Comparison of ENCODE assay signal across 9 mouse cellular contexts in genomic region chr7:58749904-58750612, GRCm38 (mm10).
DNase-seq lines count a peak whose midpoint lies in the region; ATAC-seq and TF ChIP-seq lines count a peak whose summit lies in the region.
"Had no signal": no experiment of that assay in that cellular context is flagged by ENCODE, and none has a peak within 500 bp of the region (broad histone marks: within the 10 kb centered on the region; RNA-seq: fewer than 3 reads in every experiment).

No protein-coding gene starts in this region.

- H3K4me1 ChIP-seq in heart, embryonic 16.5 days (ENCODE audit: control insufficient read depth, insufficient read depth, low read length) = no peaks in the 10 kb centered on the region; the same call in 1 of the 2 replicates
- no peaks in the 10 kb centered on the region for H3K4me1 ChIP-seq in forebrain, embryonic 12.5 days
- H3K4me1 ChIP-seq: liver, embryonic 15.5 days had no signal

- ATAC-seq in heart, embryonic 16.5 days (replicated peaks; ENCODE audit: extremely low read depth, insufficient read depth, low FRiP score) = peak; percentile 46; the same call in 1 of the 2 replicates
- ATAC-seq in forebrain, embryonic 12.5 days (ENCODE audit: low FRiP score) = no peak

- H3K36me3 ChIP-seq in heart, embryonic 16.5 days (ENCODE audit: control insufficient read depth, insufficient read depth) = no peaks in the 10 kb centered on the region
- no peaks in the 10 kb centered on the region for H3K36me3 ChIP-seq in forebrain, embryonic 12.5 days (replicated peaks)
- H3K36me3 ChIP-seq: liver, embryonic 15.5 days had no signal

- no peak overlapping the region for H3K9ac ChIP-seq in heart, embryonic 16.5 days (ENCODE audit: low read length)
- no peak overlapping the region for H3K9ac ChIP-seq in forebrain, embryonic 12.5 days
- H3K9ac ChIP-seq: liver, embryonic 15.5 days had no signal

- no peak overlapping the region for H3K4me2 ChIP-seq in heart, embryonic 16.5 days (ENCODE audit: low read depth, low read length)
- H3K4me2 ChIP-seq in forebrain, embryonic 12.5 days = no peak overlapping the region
- H3K4me2 ChIP-seq: liver, embryonic 15.5 days had no signal

- intact Hi-C loops in heart, postnatal 14 days (cut with DNase I) = loop anchor here (10.0 kb wide), 1 partner anchor 165 kb away; no protein-coding TSS in a partner anchor

- WGBS in heart, embryonic 16.5 days = 66% methylated on average over 6 of the region's 6 CpGs
- 89% methylated on average over 6 of the region's 6 CpGs for WGBS in forebrain, embryonic 12.5 days

- H3K9me3 ChIP-seq in heart, embryonic 16.5 days (replicated peaks; ENCODE audit: control insufficient read depth, low read length) = no peaks in the 10 kb centered on the region
- H3K9me3 ChIP-seq in forebrain, embryonic 12.5 days = no peaks in the 10 kb centered on the region
- H3K9me3 ChIP-seq: liver, embryonic 15.5 days had no signal

- TF ChIP-seq POLR2A in brain, embryonic 14.5 days (IDR thresholded peaks at IDR 0.05; ENCODE audit: borderline replicate concordance, extremely low read depth, insufficient read depth, insufficient read length, poor library complexity, severe bottlenecking) = no peak

- H3K4me3 ChIP-seq in heart, embryonic 16.5 days (ENCODE audit: low read length) = no peak overlapping the region
- no peak overlapping the region for H3K4me3 ChIP-seq in forebrain, embryonic 12.5 days (replicated peaks)
- H3K4me3 ChIP-seq: liver, embryonic 15.5 days had no signal

- H3K27me3 ChIP-seq in heart, embryonic 16.5 days (ENCODE audit: control insufficient read depth, insufficient read depth, low read length) = no peaks in the 10 kb centered on the region
- H3K27me3 ChIP-seq in forebrain, embryonic 12.5 days = no peaks in the 10 kb centered on the region
- H3K27me3 ChIP-seq: liver, embryonic 15.5 days had no signal

- no peak for DNase-seq in heart, postnatal 14 days
- peak; percentile 90 for DNase-seq in CD4-positive helper T cell, adult 2 months (ENCODE audit: low read depth, low spot score)
- DNase-seq in brain, embryonic 14.5 days (ENCODE audit: low read depth) = peak; percentile 32
- DNase-seq in naive thymus-derived CD4-positive, alpha-beta T cell, adult 2 months (ENCODE audit: low read depth) = peak; percentile 89
- no peak for DNase-seq in retina, postnatal 1 day
- no peak for DNase-seq in layer of hippocampus, adult 18-20 months (ENCODE audit: low spot score in 2 of 2)

- TF ChIP-seq CTCF in brain, embryonic 14.5 days (IDR thresholded peaks at IDR 0.05; ENCODE audit: borderline replicate concordance, extremely low read depth, insufficient read depth, insufficient read length) = no peak

- no peak overlapping the region for H3K27ac ChIP-seq in heart, embryonic 16.5 days (ENCODE audit: low read length)
- H3K27ac ChIP-seq in forebrain, embryonic 12.5 days = no peak overlapping the region
- H3K27ac ChIP-seq: liver, embryonic 15.5 days had no signal

Comparison
In these comparisons a context has a peak if more than half of its experiments do, and no peak if none do; other contexts are left out.
1. DNase-seq: peak in CD4-positive helper T cell, adult 2 months (single experiment), brain, embryonic 14.5 days (single experiment) and naive thymus-derived CD4-positive, alpha-beta T cell, adult 2 months (single experiment); none in heart, postnatal 14 days (0 of 2), retina, postnatal 1 day (single experiment) and layer of hippocampus, adult 18-20 months (0 of 2).